Mouse (Mus musculus): ENCODE data around the gene Gm45140.

DNA sequence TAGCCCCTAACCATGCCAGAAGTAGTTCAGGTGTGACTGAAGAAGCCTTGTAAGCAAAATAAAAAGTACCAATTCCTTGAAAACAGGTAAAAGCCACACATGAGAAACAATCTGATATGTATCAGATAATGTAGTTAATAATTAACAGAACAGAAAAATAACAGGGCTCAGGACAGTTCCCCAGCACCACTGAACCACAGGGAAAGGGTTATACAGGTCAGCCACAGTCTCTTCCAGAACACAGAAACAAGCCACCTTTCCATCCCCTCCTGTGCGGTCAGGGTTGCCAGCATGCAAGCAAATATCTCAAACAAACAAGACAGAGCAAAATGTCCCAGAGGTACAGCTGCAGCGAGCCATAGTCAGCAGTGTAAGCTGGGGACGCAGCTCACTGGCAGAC is 76.2 kb downstream of the Gm45140 start:
- TF ChIP-seq CTCF (conservative IDR thresholded peaks at IDR 0.05 in 1 of 2, IDR thresholded peaks at IDR 0.05 in 1 of 2; ENCODE audit: low read depth in 2 of 2, low read length in 2 of 2) = no peak
- TF ChIP-seq ZC3H11A (IDR thresholded peaks at IDR 0.05; ENCODE audit: low read depth, low read length) = no peak

All from CH12.LX (cell line).